ENCODE assay signal across 7 mouse cellular contexts in the genomic region with DNA sequence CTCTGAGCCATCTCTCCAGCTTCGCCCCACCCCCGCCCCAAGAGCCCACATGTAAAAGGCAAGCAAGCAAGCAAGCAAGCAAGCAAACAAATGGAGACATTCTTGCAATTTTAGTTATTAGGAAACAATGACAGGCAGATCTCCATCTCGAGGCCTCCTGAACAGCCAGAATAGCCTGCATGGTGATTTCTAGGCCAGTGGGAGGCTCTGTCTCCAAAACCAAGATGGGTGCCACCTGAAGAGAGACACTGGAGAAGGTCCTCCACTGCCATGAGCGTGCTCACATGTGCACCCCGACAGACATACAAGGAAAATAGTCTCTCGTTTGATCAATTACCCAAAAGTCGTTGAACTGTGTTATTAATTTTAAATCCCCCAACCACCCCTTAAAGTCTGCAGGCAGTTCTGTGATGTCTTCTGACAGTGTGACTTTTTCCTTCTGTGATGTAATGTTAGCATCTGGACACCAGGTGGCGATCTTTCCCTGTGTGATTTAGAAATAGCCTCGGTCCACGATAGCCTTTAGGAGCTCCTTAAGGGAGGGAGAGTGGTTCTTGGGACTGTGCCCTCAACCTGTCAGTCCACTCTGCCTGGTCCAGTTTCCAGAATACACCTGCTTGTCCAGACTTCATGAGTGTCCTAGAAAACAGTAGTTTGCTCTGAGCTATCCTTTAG. TPM values are rescaled to one million over a fixed set of nuclear protein-coding genes. Genes with fewer than 3 reads are reported as not detected.
DNase-seq lines count a peak whose midpoint lies in the region; ATAC-seq lines count a peak whose summit lies in the region.

No protein-coding gene starts in this region.

- peak; percentile 64 for ATAC-seq in granulocyte monocyte progenitor cell, adult 5-6 weeks (replicated peaks; ENCODE audit: poor library complexity, severe bottlenecking)
- peak; percentile 41 for ATAC-seq in lung, embryonic 16.5 days (ENCODE audit: low read depth)

- H3K4me1 ChIP-seq in lung, embryonic 16.5 days (replicated peaks; ENCODE audit: control insufficient read depth, insufficient read depth, low read length), result peaks cover 6% of the 10 kb centered on the region

- H3K36me3 ChIP-seq in lung, embryonic 16.5 days (ENCODE audit: control insufficient read depth, insufficient read depth, low read length), result no peaks in the 10 kb centered on the region

- H3K27ac ChIP-seq in lung, embryonic 16.5 days (ENCODE audit: low read length), result no peak overlapping the region

- peak; percentile 79 for DNase-seq in CD4-positive, CD25-positive, alpha-beta regulatory T cell, adult 2 months (ENCODE audit: low read depth, low spot score)
- DNase-seq in Muller cell, postnatal 12 days (ENCODE audit: inconsistent ontology term), result peak; percentile 55
- DNase-seq in cerebellum, postnatal 36 days, result peak; percentile 54 to 76
- DNase-seq in kidney, postnatal 10 days, result peak; percentile 69
- peak; percentile 45 for DNase-seq in retina, adult 2 months (ENCODE audit: low read depth, low spot score)

- no peak overlapping the region for H3K9ac ChIP-seq in lung, embryonic 16.5 days (ENCODE audit: low read length)

- H3K4me2 ChIP-seq in lung, embryonic 16.5 days (ENCODE audit: low read depth, low read length), result no peak overlapping the region

- H3K27me3 ChIP-seq in lung, embryonic 16.5 days (ENCODE audit: control insufficient read depth, insufficient read depth, low read depth, low read length), result no peaks in the 10 kb centered on the region

- WGBS in lung, embryonic 16.5 days, result 17% methylated on average over 10 of the region's 10 CpGs

- no peak overlapping the region for H3K4me3 ChIP-seq in lung, embryonic 16.5 days (ENCODE audit: low read length)

- no peaks in the 10 kb centered on the region for H3K9me3 ChIP-seq in lung, embryonic 16.5 days (ENCODE audit: control insufficient read depth, low read length)

RNA-seq across cellular contexts. Expression of a gene that starts 6.1 kb away (rescaled TPM):
- 33.6 and 37.3 TPM in 2 replicates for total RNA-seq in granulocyte monocyte progenitor cell, adult 5-6 weeks (2014; fragmentation: Nextera tagmentation)
- 24.9 TPM in 2 replicates for total RNA-seq in granulocyte monocyte progenitor cell, adult 5-6 weeks (2017)
- 13.8 and 15.8 TPM in 2 replicates for polyA plus RNA-seq in lung, embryonic 16.5 days (2015; fragmentation: Nextera tagmentation; extraction: Ambion mirVana)
